Mouse (Mus musculus) heart, postnatal 0 days (tissue): ENCODE measurements at regions not wholly inside any gene's neighbourhood (a gene's known extent, or its start where the extent isn't known, plus 50 kb on each side); places are given as distances from the start of the nearest gene placed in this dataset.

Source experiments
- CTCF ChIP-seq: IDR thresholded peaks from 2 replicates; pipeline ENCODE4 v1.5.1; 2016; ENCODE audit warnings: antibody characterized with exemption, control low read depth, low read depth
- EP300 ChIP-seq: IDR thresholded peaks from 2 replicates; pipeline ENCODE4 v1.6.1; 2016; ENCODE audit warnings: antibody characterized with exemption, low read depth

DNA sequence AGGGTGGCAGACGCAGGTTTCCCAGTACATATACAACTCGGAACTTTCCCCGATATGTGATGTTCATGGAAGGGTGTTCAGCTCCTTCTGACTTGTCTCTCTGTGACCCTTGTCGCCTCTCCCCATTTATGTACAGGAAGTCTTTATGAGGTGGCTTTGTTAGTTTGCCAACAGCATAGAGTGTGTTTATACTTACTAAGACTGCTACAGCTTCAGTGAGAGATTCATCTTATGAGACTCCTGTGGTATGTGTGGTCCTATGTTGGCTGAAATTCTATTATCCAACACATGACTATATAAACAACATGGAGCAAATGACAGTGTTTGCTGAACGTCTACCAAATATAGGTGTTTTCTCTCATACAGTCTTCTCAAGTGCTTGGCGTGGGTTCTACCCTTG lies 664.5 kb downstream of the Hs3st4 start:
- TF ChIP-seq CTCF (no peak), EP300 (no peak)
